Comparison of ENCODE assay signal across 10 mouse cellular contexts in genomic region chr3:108857714-108858113, GRCm38 (mm10). TPM values are rescaled to one million over a fixed set of nuclear protein-coding genes. Genes with fewer than 3 reads are reported as not detected.
DNase-seq lines count a peak whose midpoint lies in the region; ATAC-seq and TF ChIP-seq lines count a peak whose summit lies in the region.
"Had no signal": no experiment of that assay in that cellular context is flagged by ENCODE, and none has a peak within 500 bp of the region (broad histone marks: within the 10 kb centered on the region; RNA-seq: fewer than 3 reads in every experiment).

No protein-coding gene starts in this region.

- no peak for TF ChIP-seq CTCF in MEL (IDR thresholded peaks at IDR 0.05 in 2 of 3, conservative IDR thresholded peaks at IDR 0.05 in 1 of 3; ENCODE audit: control insufficient read depth in 1 of 3, insufficient read depth in 1 of 3, low read depth in 2 of 3, low read length in 3 of 3, poor library complexity in 1 of 3, severe bottlenecking in 1 of 3)

- TF ChIP-seq RAD21 in MEL (IDR thresholded peaks at IDR 0.05; ENCODE audit: low read depth, low read length) = no peak

- no peak for ATAC-seq in heart, embryonic 16.5 days (replicated peaks; ENCODE audit: extremely low read depth, insufficient read depth, low FRiP score)
- ATAC-seq in forebrain, embryonic 13.5 days = no peak; the same call in 1 of the 2 replicates
- ATAC-seq in midbrain, embryonic 12.5 days (ENCODE audit: low FRiP score, low read depth) = peak; percentile 45
- ATAC-seq: liver, embryonic 12.5 days had no signal

- no peak for TF ChIP-seq POLR2A in MEL (IDR thresholded peaks at IDR 0.05; ENCODE audit: control insufficient read depth in 1 of 2, insufficient read depth in 1 of 2, low read depth in 1 of 2, low read length in 2 of 2, poor library complexity in 1 of 2)

- no peaks in the 10 kb centered on the region for H3K27me3 ChIP-seq in heart, embryonic 16.5 days (ENCODE audit: control insufficient read depth, insufficient read depth, low read length)
- no peaks in the 10 kb centered on the region; a peak in 1 of 4 replicates for H3K27me3 ChIP-seq in MEL (ENCODE audit: control insufficient read depth in 1 of 2, insufficient read depth in 2 of 2, low read length in 2 of 2)
- no peaks in the 10 kb centered on the region for H3K27me3 ChIP-seq in forebrain, embryonic 13.5 days
- H3K27me3 ChIP-seq in midbrain, embryonic 12.5 days = no peaks in the 10 kb centered on the region; the same call in 1 of the 2 replicates
- H3K27me3 ChIP-seq: liver, embryonic 12.5 days had no signal

- no peaks in the 10 kb centered on the region for H3K9me3 ChIP-seq in heart, embryonic 16.5 days (replicated peaks; ENCODE audit: control insufficient read depth, low read length)
- no peaks in the 10 kb centered on the region for H3K9me3 ChIP-seq in MEL (replicated peaks; ENCODE audit: insufficient read depth, low read length)
- no peaks in the 10 kb centered on the region for H3K9me3 ChIP-seq in forebrain, embryonic 13.5 days (replicated peaks)
- H3K9me3 ChIP-seq in midbrain, embryonic 12.5 days = no peaks in the 10 kb centered on the region
- H3K9me3 ChIP-seq: liver, embryonic 12.5 days had no signal

- no peaks in the 10 kb centered on the region for H3K36me3 ChIP-seq in heart, embryonic 16.5 days (ENCODE audit: control insufficient read depth, insufficient read depth)
- peaks cover 0 to 5% of the 10 kb centered on the region in 2 experiments; a peak in 2 of 4 replicates for H3K36me3 ChIP-seq in MEL (ENCODE audit: control insufficient read depth in 1 of 2, insufficient read depth in 2 of 2, low read length in 2 of 2)
- H3K36me3 ChIP-seq in forebrain, embryonic 13.5 days (ENCODE audit: poor library complexity, severe bottlenecking) = no peaks in the 10 kb centered on the region
- no peaks in the 10 kb centered on the region for H3K36me3 ChIP-seq in midbrain, embryonic 12.5 days
- H3K36me3 ChIP-seq: liver, embryonic 12.5 days had no signal

- no peak overlapping the region for H3K4me3 ChIP-seq in heart, embryonic 16.5 days (ENCODE audit: low read length)
- no peak overlapping the region for H3K4me3 ChIP-seq in MEL (ENCODE audit: control insufficient read depth in 1 of 2, insufficient read depth in 1 of 2, low read depth in 2 of 2, low read length in 2 of 2)
- no peak overlapping the region for H3K4me3 ChIP-seq in forebrain, embryonic 13.5 days
- H3K4me3 ChIP-seq in midbrain, embryonic 12.5 days = no peak overlapping the region
- H3K4me3 ChIP-seq: liver, embryonic 12.5 days had no signal

- peaks cover 23% of the 10 kb centered on the region for H3K4me1 ChIP-seq in heart, embryonic 16.5 days (ENCODE audit: control insufficient read depth, insufficient read depth, low read length)
- H3K4me1 ChIP-seq in MEL (ENCODE audit: control insufficient read depth in 1 of 2, insufficient read depth in 2 of 2, low read length in 2 of 2) = peaks cover 0 to 8% of the 10 kb centered on the region in 2 experiments; a peak in 1 of 4 replicates
- peaks cover 38% of the 10 kb centered on the region for H3K4me1 ChIP-seq in forebrain, embryonic 13.5 days
- H3K4me1 ChIP-seq in midbrain, embryonic 12.5 days = peaks cover 25% of the 10 kb centered on the region
- H3K4me1 ChIP-seq: liver, embryonic 12.5 days had no signal

- DNase-seq in heart, postnatal 14 days = no peak
- DNase-seq in MEL (ENCODE audit: low read depth, low spot score) = no peak
- no peak for DNase-seq in adrenal gland, postnatal 10 days
- no peak for DNase-seq in gastrocnemius, postnatal 10 days
- DNase-seq in adrenal gland, postnatal 25 days = no peak
- DNase-seq: thymus, adult 2 months had no signal

- peak overlapping the region; percentile 76 for H3K27ac ChIP-seq in heart, embryonic 16.5 days (ENCODE audit: low read length)
- no peak overlapping the region for H3K27ac ChIP-seq in MEL (ENCODE audit: control insufficient read depth, low read depth, low read length)
- peak overlapping the region; percentile 81 for H3K27ac ChIP-seq in forebrain, embryonic 13.5 days
- peak overlapping the region; percentile 71 for H3K27ac ChIP-seq in midbrain, embryonic 12.5 days (replicated peaks)
- H3K27ac ChIP-seq: liver, embryonic 12.5 days had no signal

- no peak overlapping the region for H3K9ac ChIP-seq in heart, embryonic 16.5 days (ENCODE audit: low read length)
- H3K9ac ChIP-seq in MEL (ENCODE audit: control insufficient read depth, low read depth, low read length, poor library complexity, severe bottlenecking) = no peak overlapping the region
- no peak overlapping the region for H3K9ac ChIP-seq in forebrain, embryonic 13.5 days
- H3K9ac ChIP-seq in midbrain, embryonic 12.5 days (replicated peaks) = no peak overlapping the region
- H3K9ac ChIP-seq: liver, embryonic 12.5 days had no signal

- TF ChIP-seq EP300 in MEL (IDR thresholded peaks at IDR 0.05; ENCODE audit: low read depth in 1 of 2, low read length in 2 of 2) = no peak

- no peaks in the 10 kb centered on the region for H3K79me2 ChIP-seq in MEL (ENCODE audit: control insufficient read depth, insufficient read depth, low read length, poor library complexity)

- 76% methylated on average over 1 of the region's 1 CpGs for WGBS in heart, embryonic 16.5 days
- WGBS in forebrain, embryonic 13.5 days = 77% methylated on average over 1 of the region's 1 CpGs
- 67% methylated on average over 1 of the region's 1 CpGs for WGBS in midbrain, embryonic 12.5 days

- H3K4me2 ChIP-seq in heart, embryonic 16.5 days (ENCODE audit: low read depth, low read length) = peak overlapping the region; percentile 48; the same call in 1 of the 2 replicates
- H3K4me2 ChIP-seq in forebrain, embryonic 13.5 days = peak overlapping the region; percentile 42; the same call in 1 of the 2 replicates
- H3K4me2 ChIP-seq in midbrain, embryonic 12.5 days (replicated peaks) = peak overlapping the region; percentile 29; the same call in 1 of the 2 replicates
- H3K4me2 ChIP-seq: liver, embryonic 12.5 days had no signal

- intact Hi-C loops in heart, postnatal 14 days (cut with DNase I) = no loop called here

TF ChIP-seq in MEL, 35 proteins besides CTCF, POLR2A, EP300 and RAD21:
- TF ChIP-seq GABPA (IDR thresholded peaks at IDR 0.05; ENCODE audit: low read depth, low read length) (no peak), ZNF384 (IDR thresholded peaks at IDR 0.05; ENCODE audit: low read depth, low read length) (peak; percentile 32; the same call in 1 of the 2 replicates)

RNA-seq across cellular contexts. Expression of gene Stxbp3, which starts 17.4 kb away (rescaled TPM):
- 32.2 and 33.1 TPM in 2 replicates for polyA plus RNA-seq in heart, embryonic 16.5 days (2015; fragmentation: Nextera tagmentation; extraction: Ambion mirVana)
- 10 to 100 TPM; 25.9 to 31.3 TPM for total RNA-seq in heart, postnatal 14 days (2021)
- total RNA-seq in MEL (2012; rRNA removed) = 19.2 and 32.2 TPM in 2 replicates
- 10 to 100 TPM in 1 of 2 experiments, not detected in 1; 15.9 TPM for polyA plus RNA-seq in MEL (2012; ENCODE audit: insufficient read depth in 1 of 2, insufficient read length in 2 of 2, low read depth in 1 of 2, low replicate concordance in 2 of 2, missing spikeins in 1 of 2)
- polyA plus RNA-seq in forebrain, embryonic 13.5 days (2015; fragmentation: Nextera tagmentation; extraction: Ambion mirVana) = 16.0 and 17.1 TPM in 2 replicates
- polyA plus RNA-seq in midbrain, embryonic 12.5 days (2016; fragmentation: Nextera tagmentation; extraction: Ambion mirVana) = 23.1 and 23.3 TPM in 2 replicates
- 10 to 100 TPM; 40.2 to 46.6 TPM for total RNA-seq in adrenal gland, postnatal 10 days (2021)
- 10 to 100 TPM; 31.8 to 38.5 TPM for total RNA-seq in gastrocnemius, postnatal 10 days (2021)
- total RNA-seq in adrenal gland, postnatal 25 days (2021) = 45.0 and 63.2 TPM in 2 replicates

RNA-seq across cellular contexts. Expression of gene Fndc7, which starts 32.1 kb away (rescaled TPM):
- polyA plus RNA-seq in heart, embryonic 16.5 days (2015; fragmentation: Nextera tagmentation; extraction: Ambion mirVana) = 0.10 and 0.21 TPM in 2 replicates
- total RNA-seq in heart, postnatal 14 days (2021) = under 1 TPM in 1 of 2 experiments, not detected in 1; 0.12 TPM
- 0.10 TPM in 1 of 2 replicates, not detected in the other for total RNA-seq in MEL (2012; rRNA removed)
- polyA plus RNA-seq in MEL (2012; ENCODE audit: insufficient read depth in 1 of 2, insufficient read length in 2 of 2, low read depth in 1 of 2, low replicate concordance in 2 of 2, missing spikeins in 1 of 2) = under 1 TPM in 1 of 2 experiments, not detected in 1; 0.13 TPM
- not detected in 2 replicates for polyA plus RNA-seq in forebrain, embryonic 13.5 days (2015; fragmentation: Nextera tagmentation; extraction: Ambion mirVana)
- 0.08 TPM in 1 of 2 replicates, not detected in the other for polyA plus RNA-seq in midbrain, embryonic 12.5 days (2016; fragmentation: Nextera tagmentation; extraction: Ambion mirVana)
- total RNA-seq in adrenal gland, postnatal 10 days (2021) = 1 to 10 TPM in 1 of 2 experiments, under 1 TPM in 1; 0.39 to 1.4 TPM
- total RNA-seq in gastrocnemius, postnatal 10 days (2021) = under 1 TPM; 0.07 to 0.34 TPM
- 0.57 and 0.79 TPM in 2 replicates for total RNA-seq in adrenal gland, postnatal 25 days (2021)

RNA-seq across cellular contexts. Expression of gene Prpf38b, which starts 53.8 kb away (rescaled TPM):
- polyA plus RNA-seq in heart, embryonic 16.5 days (2015; fragmentation: Nextera tagmentation; extraction: Ambion mirVana) = 49.9 and 60.6 TPM in 2 replicates
- 10 to 100 TPM; 27.7 to 28.1 TPM for total RNA-seq in heart, postnatal 14 days (2021)
- 37.0 and 43.0 TPM in 2 replicates for total RNA-seq in MEL (2012; rRNA removed)
- polyA plus RNA-seq in MEL (2012; ENCODE audit: insufficient read depth in 1 of 2, insufficient read length in 2 of 2, low read depth in 1 of 2, low replicate concordance in 2 of 2, missing spikeins in 1 of 2) = 100 to 1,000 TPM; 128 to 138 TPM
- 74.3 and 74.9 TPM in 2 replicates for polyA plus RNA-seq in forebrain, embryonic 13.5 days (2015; fragmentation: Nextera tagmentation; extraction: Ambion mirVana)
- polyA plus RNA-seq in midbrain, embryonic 12.5 days (2016; fragmentation: Nextera tagmentation; extraction: Ambion mirVana) = 77.9 and 89.5 TPM in 2 replicates
- total RNA-seq in adrenal gland, postnatal 10 days (2021) = 10 to 100 TPM; 52.8 to 65.7 TPM
- total RNA-seq in gastrocnemius, postnatal 10 days (2021) = 10 to 100 TPM; 24.3 to 31.5 TPM
- 77.1 and 78.8 TPM in 2 replicates for total RNA-seq in adrenal gland, postnatal 25 days (2021)
